Mouse (Mus musculus) brown adipose tissue, adult 24 weeks (tissue): ENCODE measurements around the gene Tmem52. TPM values are rescaled to one million over a fixed set of nuclear protein-coding genes. Genes with fewer than 3 reads are reported as not detected.
"Not testable (repeated sequence)": the region's sequence is repeated elsewhere in the genome, so short reads cannot be mapped to it uniquely, and the experiment has no call there.

Experiments
- H3K27ac ChIP-seq: fragments of 200-500 bp; replicated peaks from 2 replicates; pipeline ENCODE4 v1.5.1; 2012; ENCODE audit warnings: low read depth, mild to moderate bottlenecking, low read length
- H3K4me1 ChIP-seq: fragments of 200-500 bp; 2 replicates; pipeline ENCODE4 v1.6.1; 2012; ENCODE audit warnings: low read length, mixed read lengths; ENCODE audit not compliant: control insufficient read depth, insufficient read depth, insufficient read length
- H3K4me3 ChIP-seq: fragments of 200-500 bp; 2 replicates; pipeline ENCODE4 v1.5.1; 2012; ENCODE audit warnings: low read depth, mild to moderate bottlenecking, low read length, moderate library complexity; ENCODE audit not compliant: insufficient read depth
- polyA plus RNA-seq: library from polyadenylated mRNA; stranded (reverse); fragments of >200 nt; gene quantifications from 2 replicates; pipeline ENCODE4 v1.2.4, GENCODE M21; 2012; ENCODE audit not compliant: missing spikeins, insufficient read depth, insufficient read length

Tmem52 gene
- polyA plus RNA-seq = 1.1 and 3.7 TPM in 2 replicates

DNA sequence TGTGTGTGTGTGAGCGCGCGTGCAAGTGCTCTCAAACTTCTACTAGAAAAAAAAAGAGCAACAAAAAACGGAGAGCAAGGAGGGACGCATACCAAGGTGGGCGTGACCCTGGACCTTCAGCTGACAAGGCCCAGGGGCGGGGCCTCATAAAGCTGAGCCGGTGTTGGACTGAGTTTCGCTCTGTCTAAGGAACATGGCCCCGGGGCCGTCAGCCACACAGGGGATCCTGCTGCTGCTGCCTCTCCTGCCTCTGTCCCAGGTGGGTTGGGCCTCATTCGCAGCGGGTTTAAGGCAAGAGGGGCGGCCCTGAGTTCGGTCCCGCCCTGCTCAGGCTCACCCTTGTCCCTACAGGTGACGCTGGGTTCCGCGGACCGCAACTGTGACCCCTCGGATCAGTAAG lies at the start of gene Tmem52:
Tmem52 (plus strand) TSS at position 163 of the 400 bp plus-strand sequence.
- Histone ChIP-seq H3K27ac (no peak within 1 kb of the TSS), H3K4me3 (peak within 1 kb of the TSS; percentile 42), H3K4me1 (peaks cover 11% of the 10 kb centered on the region; the same call in 1 of the 2 replicates)

DNA sequence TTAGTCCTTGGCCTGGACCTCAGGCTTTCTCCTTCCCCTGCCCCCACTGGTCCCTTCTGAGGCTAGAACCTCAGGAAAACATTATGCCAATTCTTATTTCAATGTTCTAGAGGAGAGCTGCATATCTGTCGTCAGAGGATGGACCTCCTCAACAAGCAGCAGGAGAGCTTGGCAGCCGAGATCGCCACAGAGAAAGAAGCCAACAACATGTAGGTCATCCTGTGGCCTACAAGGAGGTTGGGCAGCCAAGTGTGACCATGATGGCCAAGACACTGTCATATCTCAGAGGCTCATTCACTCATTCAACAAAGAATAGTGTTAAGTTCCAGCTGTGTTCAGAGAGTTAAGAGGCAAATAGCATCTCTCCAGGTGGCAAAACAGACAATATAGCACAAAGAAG lies 48.8 kb upstream of the Tmem52 start:
- Histone ChIP-seq H3K27ac (no peak overlapping the region), H3K4me1 (no peaks in the 10 kb centered on the region)

DNA sequence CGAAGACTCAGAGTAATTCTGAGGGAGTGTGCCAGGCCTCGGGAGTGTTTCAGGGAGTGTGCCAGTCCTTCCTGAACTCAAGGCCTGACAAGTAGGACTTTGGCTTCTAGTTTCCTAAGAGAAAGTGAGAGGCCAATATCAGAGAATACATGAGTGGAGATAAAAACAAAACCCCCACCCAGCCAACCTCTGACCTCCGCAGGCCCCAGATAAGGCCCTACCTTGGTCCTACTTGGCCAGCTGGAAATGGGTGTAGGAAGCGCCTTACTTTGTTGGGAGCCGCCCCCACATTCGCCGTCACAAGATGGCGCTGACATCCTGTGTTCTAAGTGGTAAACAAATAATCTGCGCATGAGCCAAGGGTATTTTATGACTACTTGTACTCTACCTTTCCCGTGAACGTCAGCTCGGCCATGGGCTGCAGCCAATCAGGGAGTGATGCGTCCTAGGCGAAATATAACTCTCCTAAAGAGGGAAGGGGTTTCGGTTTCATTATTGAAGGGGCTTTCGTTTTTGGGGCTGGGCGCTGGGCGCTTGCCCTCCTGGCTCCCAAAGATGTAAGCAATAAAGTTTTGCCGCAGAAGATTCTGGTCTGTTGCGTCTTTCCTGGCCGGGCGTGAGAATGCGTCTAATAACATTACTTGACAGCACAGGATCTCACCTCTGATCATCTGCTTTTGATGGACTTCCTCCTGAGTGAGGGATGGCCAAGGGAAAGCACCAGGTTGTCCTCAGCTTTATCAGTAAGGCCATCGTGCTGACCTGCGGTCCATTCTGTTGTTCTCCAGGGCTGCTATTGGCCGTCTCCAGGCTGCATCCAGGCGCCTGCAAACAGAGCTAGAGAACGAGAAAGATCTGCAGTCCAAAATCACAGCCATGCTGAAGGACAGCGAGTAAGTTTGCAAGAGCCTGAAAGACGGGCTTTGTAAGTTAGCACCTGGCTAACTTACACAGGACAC lies 47.2 kb upstream of the Tmem52 start:
- peak overlapping the region; percentile 34 for H3K4me3 ChIP-seq
- not testable (repeated sequence) for H3K27ac ChIP-seq

More for the DNA sequence above, 48.8 kb upstream of the Tmem52 start:
- H3K4me3 ChIP-seq = no peak overlapping the region

DNA sequence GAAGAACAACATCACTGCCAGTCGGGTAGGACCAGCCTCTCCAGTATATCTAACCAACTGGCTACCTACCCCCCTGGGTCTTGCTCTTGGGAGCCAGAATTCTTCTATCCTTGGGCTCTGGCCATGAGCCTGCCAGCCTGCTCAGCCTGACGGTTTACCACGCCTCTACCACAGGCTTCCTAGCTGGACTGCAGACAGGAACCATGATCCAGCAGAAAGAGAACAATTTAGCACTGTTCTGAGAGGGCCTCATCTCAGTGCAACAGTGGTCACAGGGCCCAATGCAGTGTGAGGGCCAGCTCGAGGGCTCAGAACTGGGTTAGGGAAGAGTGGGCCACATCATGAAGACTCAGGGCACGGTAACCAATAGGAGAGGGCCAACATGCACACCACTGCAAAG lies 44.9 kb upstream of the Tmem52 start:
- no peak overlapping the region for H3K27ac ChIP-seq

More for the DNA sequence above, 47.2 kb upstream of the Tmem52 start:
- not testable (repeated sequence) for H3K4me1 ChIP-seq

DNA sequence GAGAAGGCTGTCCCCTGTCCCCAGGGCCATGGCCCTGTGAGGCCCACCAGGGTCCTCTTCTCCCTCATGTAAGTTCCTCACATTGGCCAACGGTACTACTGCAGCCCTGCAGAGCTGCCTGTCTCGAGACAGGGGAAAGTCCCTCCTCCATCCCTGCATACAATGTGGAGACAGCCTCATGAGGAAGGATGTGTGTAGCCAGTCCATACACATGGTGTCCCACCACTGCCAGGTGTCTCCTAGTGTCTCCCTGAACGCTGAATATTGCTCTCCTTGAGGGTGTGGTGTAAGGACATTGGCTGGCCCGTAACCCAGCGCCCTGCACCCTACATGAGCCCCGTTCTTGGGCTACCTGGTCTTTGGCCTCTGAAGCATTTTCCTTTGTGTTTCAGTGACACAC lies 42.6 kb upstream of the Tmem52 start:
- no peak overlapping the region for H3K4me3 ChIP-seq
- H3K27ac ChIP-seq = no peak overlapping the region
- H3K4me1 ChIP-seq = no peaks in the 10 kb centered on the region

More for the DNA sequence above, 44.9 kb upstream of the Tmem52 start:
- no peak overlapping the region for H3K4me3 ChIP-seq
- H3K4me1 ChIP-seq = no peaks in the 10 kb centered on the region

DNA sequence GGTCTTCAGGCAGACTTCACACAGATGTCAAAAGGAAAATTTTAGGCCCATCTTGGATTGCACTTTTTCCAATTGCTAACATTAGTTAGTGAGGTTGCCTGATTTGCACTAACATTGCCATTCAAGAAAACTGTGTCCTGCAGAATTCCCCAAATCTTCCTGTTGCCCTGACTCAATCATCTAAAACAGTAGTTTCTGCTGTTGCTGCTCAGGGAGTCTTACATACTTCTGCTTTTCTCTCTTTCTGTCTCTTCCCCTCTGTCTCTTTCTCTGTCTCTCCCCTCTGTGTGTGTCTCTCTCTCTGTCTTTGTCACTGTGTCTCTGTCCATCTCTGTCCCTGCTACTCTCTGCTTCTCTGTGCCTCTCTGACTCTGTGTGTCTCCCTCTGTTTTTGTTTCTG lies 40.5 kb upstream of the Tmem52 start:
- Histone ChIP-seq H3K27ac (no peak overlapping the region), H3K4me1 (no peaks in the 10 kb centered on the region), H3K4me3 (no peak overlapping the region)

DNA sequence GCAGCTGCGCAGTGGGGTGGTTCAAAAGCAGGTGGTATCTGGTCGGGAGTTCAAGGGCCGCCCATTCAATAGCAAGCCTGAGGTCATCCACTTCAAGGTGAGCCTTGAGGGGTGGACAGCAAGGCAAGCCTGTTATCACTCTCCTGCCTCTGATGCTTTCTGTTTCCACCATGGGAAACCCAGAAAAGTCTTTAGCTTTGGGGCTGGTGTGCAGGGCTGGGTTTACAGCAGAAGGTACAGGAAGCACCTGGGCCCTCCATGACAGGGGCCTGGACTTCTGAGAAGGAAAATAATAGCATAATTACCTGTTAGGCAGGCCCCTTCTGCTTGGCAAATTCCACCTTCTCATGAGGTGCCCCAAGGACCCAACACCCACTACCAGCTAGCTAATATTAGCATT lies 39.7 kb upstream of the Tmem52 start:
- Histone ChIP-seq H3K4me3 (no peak overlapping the region), H3K4me1 (no peaks in the 10 kb centered on the region)

DNA sequence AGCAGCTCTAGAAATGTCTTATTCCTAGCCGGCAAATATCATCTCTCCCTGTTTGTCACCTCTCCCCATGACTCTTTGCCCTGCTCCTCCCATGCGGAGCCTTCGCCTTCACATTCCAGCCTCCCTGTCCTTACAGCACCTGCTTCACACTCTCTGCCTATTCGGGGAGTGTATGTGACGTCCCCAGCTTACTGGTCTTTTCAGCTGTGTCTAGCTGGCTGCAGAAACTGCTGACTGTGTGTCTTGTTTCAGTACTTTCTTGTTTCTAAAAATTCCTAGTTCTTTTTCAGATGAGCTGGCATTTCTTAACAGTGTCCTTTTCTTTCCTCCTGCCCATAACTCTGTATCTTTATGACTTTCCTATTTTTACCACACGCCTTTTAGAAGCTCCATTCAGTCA lies 36.6 kb upstream of the Tmem52 start:
- no peak overlapping the region for H3K27ac ChIP-seq
- H3K4me3 ChIP-seq = no peak overlapping the region
- H3K4me1 ChIP-seq = peaks cover 4% of the 10 kb centered on the region; the same call in 1 of the 2 replicates

More for the DNA sequence above, 39.7 kb upstream of the Tmem52 start:
- no peak overlapping the region for H3K27ac ChIP-seq

DNA sequence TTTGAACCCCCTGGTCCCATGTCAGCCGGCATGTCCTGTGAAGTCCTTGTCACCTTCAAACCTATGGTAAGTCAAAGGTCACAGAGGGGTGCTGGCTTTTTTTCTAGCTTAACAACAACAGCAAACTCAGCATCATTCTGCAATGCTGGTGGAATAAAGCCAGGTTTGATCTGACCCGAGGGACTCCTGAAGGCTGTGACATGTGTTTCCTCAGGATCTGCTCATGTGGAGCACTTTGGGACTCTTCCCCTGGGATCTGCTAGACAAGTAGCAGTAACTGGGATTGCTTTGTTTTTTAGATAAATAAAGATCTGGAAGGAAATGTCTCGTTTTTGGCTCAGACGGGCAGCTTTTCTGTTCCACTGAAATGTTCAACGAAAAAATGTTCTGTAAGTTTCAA lies 34.9 kb upstream of the Tmem52 start:
- H3K4me1 ChIP-seq = peaks cover 4% of the 10 kb centered on the region; the same call in 1 of the 2 replicates
- H3K4me3 ChIP-seq = no peak overlapping the region
- no peak overlapping the region for H3K27ac ChIP-seq

DNA sequence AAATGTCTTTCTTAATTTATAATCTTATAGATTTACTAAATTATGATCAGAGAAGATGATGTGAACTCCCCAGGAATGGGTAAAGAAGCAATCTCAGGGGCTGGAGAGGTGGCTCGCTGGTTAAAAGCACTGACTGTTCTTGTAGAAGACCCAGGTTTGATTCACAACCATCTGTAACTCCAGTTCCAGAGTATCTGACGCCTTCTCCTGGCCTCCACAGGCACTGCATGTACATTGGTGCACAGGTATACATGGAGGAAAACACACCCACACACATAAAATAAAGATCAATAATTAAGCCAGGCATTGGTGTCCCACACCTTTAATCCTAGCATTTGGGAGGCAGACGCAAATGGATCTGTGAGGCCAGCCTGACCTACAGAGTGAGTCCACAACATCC lies 26.1 kb upstream of the Tmem52 start:
- no peak overlapping the region for H3K4me3 ChIP-seq
- no peak overlapping the region for H3K27ac ChIP-seq

DNA sequence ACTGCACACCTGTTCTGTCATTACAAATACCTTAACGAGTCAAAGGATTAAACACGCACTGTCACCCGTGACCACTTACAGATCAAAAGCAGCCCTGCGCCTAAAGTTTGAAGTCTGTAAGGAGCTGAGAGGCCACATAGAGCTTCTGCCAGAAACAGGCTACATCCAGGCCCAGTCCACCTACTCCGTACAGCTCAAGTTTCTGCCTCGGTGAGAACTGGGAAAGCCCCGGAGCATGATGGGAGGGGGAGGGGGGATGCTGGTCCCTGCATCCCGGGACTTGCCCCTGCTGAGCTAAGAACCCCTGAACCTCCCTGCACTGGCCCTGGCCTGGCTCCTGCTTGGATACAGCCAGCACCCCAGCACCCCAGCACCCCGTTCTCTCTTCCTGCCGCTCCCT lies 17.3 kb upstream of the Tmem52 start:
- no peak overlapping the region for H3K4me3 ChIP-seq
- H3K27ac ChIP-seq = no peak overlapping the region

More for the DNA sequence above, 26.1 kb upstream of the Tmem52 start:
- H3K4me1 ChIP-seq = no peaks in the 10 kb centered on the region

DNA sequence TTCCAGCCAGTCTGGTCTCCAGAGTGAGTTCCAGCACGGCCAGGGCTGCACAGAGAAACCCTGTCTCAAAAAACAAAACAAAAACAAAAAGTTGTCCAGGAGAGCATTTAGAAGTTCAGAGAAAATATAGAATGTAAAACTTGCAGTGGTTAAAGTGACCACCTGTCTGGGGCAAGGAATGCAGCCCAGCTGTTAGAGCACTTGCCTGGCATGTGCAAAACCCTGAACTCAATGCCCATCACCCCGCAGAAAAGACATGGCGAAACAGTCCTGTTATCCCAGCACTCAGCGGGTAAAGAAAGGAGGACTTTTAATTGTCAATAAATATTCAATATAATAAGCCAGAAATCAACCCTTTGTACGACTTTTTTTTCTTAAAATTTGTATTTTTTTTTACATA lies 10.3 kb upstream of the Tmem52 start:
- H3K4me1 ChIP-seq = peaks cover 12% of the 10 kb centered on the region
- H3K4me3 ChIP-seq = no peak overlapping the region
- no peak overlapping the region for H3K27ac ChIP-seq

More for the DNA sequence above, 17.3 kb upstream of the Tmem52 start:
- no peaks in the 10 kb centered on the region for H3K4me1 ChIP-seq

DNA sequence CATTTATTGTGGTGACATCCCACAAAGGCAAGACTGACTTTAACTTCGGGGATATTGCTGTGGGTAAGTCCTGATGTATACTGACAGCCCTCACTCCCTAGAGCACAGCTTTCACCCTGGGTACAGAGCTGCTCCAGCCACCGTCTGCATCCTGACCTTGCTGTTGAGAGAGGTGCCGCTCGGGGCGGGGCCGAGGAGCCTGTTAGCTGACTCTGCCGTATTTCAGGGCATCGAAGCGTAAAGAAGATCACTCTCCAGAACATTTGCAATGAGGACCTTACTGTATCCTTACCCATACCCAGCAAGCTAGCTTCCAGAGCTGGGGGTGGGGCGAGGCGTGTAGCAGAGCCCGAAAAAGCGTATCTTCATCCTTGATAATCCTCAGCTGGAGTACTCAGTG lies 5.9 kb upstream of the Tmem52 start:
- H3K27ac ChIP-seq = no peak overlapping the region
- peaks cover 14% of the 10 kb centered on the region for H3K4me1 ChIP-seq
- no peak overlapping the region for H3K4me3 ChIP-seq

DNA sequence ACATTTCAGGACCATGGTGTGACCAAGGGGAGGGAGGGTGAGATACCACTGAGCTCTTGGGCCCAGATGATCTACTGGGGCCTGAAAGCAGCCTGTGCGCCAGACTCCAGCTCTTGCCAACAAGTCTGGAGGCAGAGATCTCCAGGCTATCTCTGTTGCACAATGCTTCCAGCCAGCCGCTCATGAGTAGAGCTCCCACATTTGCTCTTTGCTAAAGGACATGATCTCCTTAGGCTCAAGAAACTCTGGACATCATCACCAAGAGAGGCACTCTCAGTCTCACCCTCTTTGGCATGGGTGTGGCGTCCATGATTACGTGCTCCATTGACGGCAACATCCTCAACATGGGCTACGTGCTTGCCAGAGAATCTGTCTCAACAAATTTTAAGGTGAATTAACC lies 5.3 kb upstream of the Tmem52 start:
- no peak overlapping the region for H3K4me3 ChIP-seq
- H3K27ac ChIP-seq = no peak overlapping the region
- peaks cover 14% of the 10 kb centered on the region for H3K4me1 ChIP-seq

DNA sequence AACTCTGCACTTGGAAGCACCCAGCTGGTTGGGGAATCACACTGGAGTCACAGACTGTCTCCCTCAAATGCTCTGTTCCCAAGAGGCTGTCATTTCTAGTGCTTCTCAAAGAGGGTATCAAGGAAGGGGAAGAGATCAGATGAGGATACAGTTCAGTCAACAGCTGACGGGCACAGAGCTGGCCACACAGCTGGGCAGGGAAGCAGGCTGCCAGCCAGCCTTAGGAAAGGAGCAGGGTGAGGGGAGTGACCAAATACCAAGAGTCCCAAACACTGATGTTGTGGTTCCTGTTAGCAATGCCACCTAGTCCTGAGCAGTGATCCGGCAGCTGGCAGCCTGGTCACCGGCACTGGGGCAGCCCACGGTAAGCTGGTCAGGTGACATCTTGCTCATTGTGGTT lies 4.9 kb upstream of the Tmem52 start:
- Histone ChIP-seq H3K4me1 (peaks cover 16% of the 10 kb centered on the region), H3K4me3 (no peak overlapping the region), H3K27ac (no peak overlapping the region)

DNA sequence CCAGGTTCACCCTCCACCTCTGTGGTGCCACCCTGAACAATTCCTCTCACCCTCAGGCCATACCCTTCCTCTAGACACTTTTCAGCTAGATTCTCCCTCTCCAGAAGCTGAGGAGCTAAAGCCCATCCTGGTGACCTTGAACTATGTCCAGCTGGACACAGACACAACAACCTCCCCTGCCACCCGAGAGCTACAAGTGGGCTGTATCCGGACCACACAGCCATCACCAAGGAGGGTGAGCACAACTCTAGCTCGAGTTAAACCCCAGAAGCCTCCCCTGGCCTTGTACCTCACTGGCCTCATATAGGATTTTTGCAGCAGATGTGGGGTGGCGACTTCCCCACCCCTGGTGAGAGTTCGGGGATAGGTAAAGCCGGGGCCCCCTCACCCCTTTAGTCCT lies 3.3 kb upstream of the Tmem52 start:
- Histone ChIP-seq H3K4me3 (no peak overlapping the region), H3K4me1 (peaks cover 21% of the 10 kb centered on the region), H3K27ac (no peak overlapping the region)
